Mouse (Mus musculus) fibroblast of lung, adult 2 months (primary cell): Measurements from ENCODE around the gene Olfr1174-ps.

Source experiments
- DNase-seq: peaks from one replicate; pipeline ENCODE4 v3.0.0-alpha.2; 2011; ENCODE audit warnings: low read depth

The Olfr1174-ps gene

DNA sequence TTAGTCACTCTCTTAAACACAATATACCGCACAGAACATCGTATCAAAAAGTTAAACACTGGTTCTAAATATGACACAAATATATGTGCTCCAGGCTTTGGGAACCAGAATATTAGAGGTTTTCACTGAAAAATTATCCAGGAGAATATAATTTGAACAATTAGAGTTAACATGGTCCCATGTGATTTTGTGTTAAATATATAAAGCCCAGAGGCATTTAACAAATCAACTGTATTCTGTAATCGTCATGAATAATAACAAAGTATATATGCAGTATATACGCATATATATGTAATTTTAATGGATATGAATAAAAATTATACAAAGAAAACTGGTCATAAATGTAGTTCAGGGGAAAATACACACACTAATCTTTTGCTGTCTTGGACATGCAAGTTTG lies at the start of gene Olfr1174-ps:
Gene Olfr1174-ps, minus strand, starts transcription at position 101 of the 400 bp plus-strand sequence.
- no peak for DNase-seq

DNA sequence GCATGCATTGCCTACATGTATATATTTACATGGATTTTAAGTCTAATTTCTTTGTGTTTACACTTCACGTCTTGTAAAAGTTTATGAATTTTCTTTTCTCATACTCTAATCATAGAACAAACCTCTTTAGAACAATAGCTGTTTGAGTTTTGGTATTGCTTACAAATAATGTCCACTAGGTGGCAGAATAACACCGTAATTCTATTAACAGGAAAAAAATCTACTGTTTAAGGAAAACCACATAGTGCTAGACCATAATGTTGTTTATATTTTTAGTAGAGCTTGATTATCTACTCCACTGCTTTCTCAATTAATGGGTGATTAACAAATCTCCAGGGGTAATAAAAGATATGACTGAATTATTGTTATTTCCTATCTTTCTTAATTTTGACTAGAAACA lies 41.4 kb upstream of the Olfr1174-ps start:
- DNase-seq, result no peak

DNA sequence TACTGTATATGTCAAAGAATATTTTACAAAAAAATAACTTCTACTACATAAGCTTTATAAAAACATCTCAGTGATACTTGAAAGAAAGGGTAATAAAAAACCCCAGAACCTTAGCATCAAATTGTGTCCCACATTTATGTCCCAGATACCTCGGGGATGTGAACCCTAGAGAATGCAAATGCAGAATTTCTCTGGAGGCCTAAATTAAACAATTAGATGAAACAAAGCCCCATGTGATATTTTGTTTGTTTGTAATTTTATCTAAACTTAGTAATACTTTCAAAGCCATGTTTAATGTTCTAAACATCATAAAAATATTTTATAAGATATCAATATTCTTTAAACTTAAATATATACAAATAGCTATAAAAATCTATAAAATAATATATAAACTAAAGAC lies 31.5 kb upstream of the Olfr1174-ps start, which contains the start of gene Olfr1177-ps:
Gene Olfr1177-ps, minus strand, starts transcription at position 101 of the 400 bp plus-strand sequence.
- no peak for DNase-seq

GRCm38 (mm10) chr2:88336421-88336820 lies 21.5 kb upstream of the Olfr1174-ps start, which contains the start of gene Olfr1176:
TSS of gene Olfr1176 (plus strand) at chr2:88336721.
- no peak for DNase-seq

- DNase-seq, result no peak
Measured at GRCm38 (mm10) chr2:88327115-88327514, 12.2 kb upstream of the Olfr1174-ps start, which contains the start of gene Olfr1175-ps. TSS of gene Olfr1175-ps (minus strand) at chr2:88327215.

GRCm38 (mm10) chr2:88279775-88280174 lies 35.2 kb downstream of the Olfr1174-ps start, which contains the start of gene Olfr1173:
TSS of gene Olfr1173 (minus strand) at chr2:88279875.
- DNase-seq, result no peak
